Mouse (Mus musculus) spleen, postnatal 14 days (tissue): ENCODE measurements around the gene Cxcr5.

Source experiments
- DNase-seq, 2 experiments: peaks; one replicate each; pipeline ENCODE4 v3.0.0; 2021 to 2022; ENCODE audit warnings: low spot score in 2 of 2

The Cxcr5 gene

GRCm38 (mm10) chr9:44479628-44480428, 81.8 kb downstream of the Cxcr5 start:
- peak; percentile 50 to 53 for DNase-seq

- no peak for DNase-seq
Measured at GRCm38 (mm10) chr9:44478959-44479605, 82.6 kb downstream of the Cxcr5 start.

- DNase-seq: no peak
Measured at GRCm38 (mm10) chr9:44478229-44478921, 83.3 kb downstream of the Cxcr5 start.

GRCm38 (mm10) chr9:44477339-44478228, 84.1 kb downstream of the Cxcr5 start:
- no peak for DNase-seq

GRCm38 (mm10) chr9:44475936-44476335, 85.7 kb downstream of the Cxcr5 start:
- no peak for DNase-seq

GRCm38 (mm10) chr9:44474327-44474726, 87.3 kb downstream of the Cxcr5 start:
- DNase-seq: no peak

GRCm38 (mm10) chr9:44473184-44473583, 88.5 kb downstream of the Cxcr5 start:
- no peak for DNase-seq

GRCm38 (mm10) chr9:44468800-44469199, 92.9 kb downstream of the Cxcr5 start:
- DNase-seq: no peak

GRCm38 (mm10) chr9:44468224-44468623, 93.5 kb downstream of the Cxcr5 start:
- DNase-seq: no peak

- no peak for DNase-seq
Measured at GRCm38 (mm10) chr9:44461950-44462349, 99.7 kb downstream of the Cxcr5 start.
